Comparison of ENCODE assay signal across 10 mouse cellular contexts in the genomic region with DNA sequence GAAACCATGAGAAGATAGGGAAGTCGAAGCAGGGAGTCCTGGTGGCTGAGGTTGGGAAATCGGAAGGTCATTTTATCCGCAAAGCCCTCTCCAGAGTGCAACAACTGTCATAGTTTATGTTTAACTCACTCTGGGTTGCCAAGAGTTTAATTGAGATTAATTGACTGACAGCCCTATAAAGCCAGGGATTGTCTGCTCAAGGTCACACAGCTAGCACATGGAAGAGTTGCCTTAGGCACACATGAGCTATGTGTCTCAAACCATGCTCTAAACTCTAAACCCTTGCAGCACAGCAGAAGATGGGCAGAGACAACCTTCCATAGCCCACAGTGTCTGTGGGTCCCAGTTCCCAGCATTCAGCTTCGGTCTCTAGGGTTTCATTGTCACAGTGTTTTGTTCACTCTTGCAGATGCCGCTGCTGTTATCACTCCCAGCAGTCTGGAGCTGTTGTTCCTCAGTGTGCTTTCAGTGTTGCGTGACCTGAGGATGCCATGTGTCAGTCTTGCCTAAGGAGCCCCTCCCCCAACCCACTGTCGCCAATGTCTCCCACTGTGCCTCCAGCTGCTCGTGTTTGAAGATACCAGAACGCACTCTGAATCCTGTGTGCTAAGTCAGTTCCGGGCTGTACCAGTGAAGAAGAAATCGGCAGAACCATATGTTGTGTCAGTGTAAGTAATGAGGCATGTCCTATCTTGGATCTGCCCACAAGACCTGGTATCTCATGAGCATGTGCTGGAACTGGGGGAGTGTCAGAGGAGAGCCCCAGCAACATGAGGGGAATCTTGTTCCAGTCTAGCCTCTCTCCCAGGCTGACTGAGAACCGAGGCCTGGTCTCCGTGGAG.
DNase-seq lines count a peak whose midpoint lies in the region; ATAC-seq and TF ChIP-seq lines count a peak whose summit lies in the region.
"Had no signal": no experiment of that assay in that cellular context is flagged by ENCODE, and none has a peak within 500 bp of the region (broad histone marks: within the 10 kb centered on the region; RNA-seq: fewer than 3 reads in every experiment).

No protein-coding gene starts in this region.

- no peak for TF ChIP-seq POLR2A in brain, embryonic 14.5 days (IDR thresholded peaks at IDR 0.05; ENCODE audit: borderline replicate concordance, extremely low read depth, insufficient read depth, insufficient read length, poor library complexity, severe bottlenecking)

- no peaks in the 10 kb centered on the region for H3K9me3 ChIP-seq in hindbrain, embryonic 13.5 days
- H3K9me3 ChIP-seq in midbrain, embryonic 13.5 days = no peaks in the 10 kb centered on the region

- no peak overlapping the region for H3K4me2 ChIP-seq in hindbrain, embryonic 13.5 days
- H3K4me2 ChIP-seq in midbrain, embryonic 13.5 days (replicated peaks) = no peak overlapping the region

- ATAC-seq in hindbrain, embryonic 13.5 days (ENCODE audit: low FRiP score) = peak; percentile 87
- ATAC-seq in midbrain, embryonic 13.5 days = peak; percentile 50

- DNase-seq in kidney, adult 8-10 months = peak; percentile 16 to 30
- no peak for DNase-seq in kidney, postnatal 25 days
- peak; percentile 55 for DNase-seq in brain, embryonic 14.5 days (ENCODE audit: low read depth)
- DNase-seq in spleen, postnatal 4 days (ENCODE audit: low spot score in 2 of 2) = no peak
- no peak for DNase-seq in right cerebral cortex, postnatal 4 days
- no peak for DNase-seq in layer of hippocampus, adult 2 months (ENCODE audit: low spot score in 2 of 2)
- DNase-seq: adrenal gland, postnatal 25 days; right cerebral cortex, postnatal 25 days had no signal

- H3K36me3 ChIP-seq in hindbrain, embryonic 13.5 days = no peaks in the 10 kb centered on the region
- no peaks in the 10 kb centered on the region for H3K36me3 ChIP-seq in midbrain, embryonic 13.5 days

- no peak overlapping the region for H3K4me3 ChIP-seq in hindbrain, embryonic 13.5 days
- H3K4me3 ChIP-seq in midbrain, embryonic 13.5 days (replicated peaks) = no peak overlapping the region
- no peak overlapping the region for H3K4me3 ChIP-seq in layer of hippocampus, adult 2 months

- H3K27ac ChIP-seq in hindbrain, embryonic 13.5 days = peak overlapping the region; percentile 25; the same call in 1 of the 2 replicates
- H3K27ac ChIP-seq in midbrain, embryonic 13.5 days = no peak overlapping the region
- H3K27ac ChIP-seq in layer of hippocampus, adult 2 months = no peak overlapping the region

- H3K4me1 ChIP-seq in hindbrain, embryonic 13.5 days (replicated peaks) = peaks cover 12% of the 10 kb centered on the region
- H3K4me1 ChIP-seq in midbrain, embryonic 13.5 days (replicated peaks) = peaks cover 5% of the 10 kb centered on the region

- TF ChIP-seq CTCF in brain, embryonic 14.5 days (IDR thresholded peaks at IDR 0.05; ENCODE audit: borderline replicate concordance, extremely low read depth, insufficient read depth, insufficient read length) = no peak
- TF ChIP-seq CTCF in layer of hippocampus, adult 2 months (conservative IDR thresholded peaks at IDR 0.05) = no peak

- 32% methylated on average over 13 of the region's 13 CpGs for WGBS in hindbrain, embryonic 13.5 days
- WGBS in midbrain, embryonic 13.5 days = 55% methylated on average over 13 of the region's 13 CpGs

- H3K9ac ChIP-seq in hindbrain, embryonic 13.5 days = no peak overlapping the region
- no peak overlapping the region for H3K9ac ChIP-seq in midbrain, embryonic 13.5 days (replicated peaks)

- no peaks in the 10 kb centered on the region; the same call in 1 of the 2 replicates for H3K27me3 ChIP-seq in hindbrain, embryonic 13.5 days
- H3K27me3 ChIP-seq in midbrain, embryonic 13.5 days = no peaks in the 10 kb centered on the region

Comparison
In these comparisons a context has a peak if more than half of its experiments do, and no peak if none do; other contexts are left out.
1. DNase-seq: peak in kidney, adult 8-10 months (2 of 2) and brain, embryonic 14.5 days (single experiment); none in kidney, postnatal 25 days (0 of 2), spleen, postnatal 4 days (0 of 2), right cerebral cortex, postnatal 4 days (single experiment) and layer of hippocampus, adult 2 months (0 of 2).